Mouse (Mus musculus): ENCODE data around the gene Grm7. TPM values are rescaled to one million over a fixed set of nuclear protein-coding genes. Genes with fewer than 3 reads are reported as not detected.

Grm7 gene
- total RNA-seq, 2 experiments from 2014 or later: 1.4 to 2.3 TPM

DNA sequence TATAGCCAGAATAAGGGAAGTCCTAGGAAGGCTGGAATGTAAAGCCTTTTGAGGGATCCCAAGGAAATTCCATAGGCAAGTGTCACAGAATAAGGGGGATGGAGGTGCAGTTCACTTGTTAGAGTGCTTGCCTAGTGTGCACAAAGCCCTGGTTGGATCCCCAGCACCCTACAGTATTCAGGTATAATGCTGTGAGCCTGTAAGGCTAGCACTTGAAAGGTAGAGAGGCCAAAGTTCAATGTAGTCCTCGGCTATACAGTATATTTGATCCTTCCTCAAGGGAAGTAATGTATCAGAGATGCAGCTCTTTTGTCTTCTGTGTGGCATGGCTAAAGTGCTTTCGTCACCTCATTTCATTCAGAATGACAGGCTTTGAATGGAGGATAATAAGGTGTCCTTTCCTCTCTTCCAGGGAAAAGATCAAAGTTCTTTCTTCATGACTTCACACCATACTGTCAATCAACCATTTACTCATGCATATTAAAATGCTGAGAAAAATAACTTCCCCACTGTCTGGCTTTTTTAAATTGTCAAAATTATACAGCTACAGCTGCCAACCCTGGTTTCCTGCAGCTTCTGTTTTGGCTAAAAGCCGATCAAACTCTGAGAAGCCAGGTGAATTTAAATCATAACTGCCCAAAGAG, 658.7 kb downstream of the Grm7 start:
- DNase-seq (ENCODE audit: low spot score in 2 of 2): no peak

DNA sequence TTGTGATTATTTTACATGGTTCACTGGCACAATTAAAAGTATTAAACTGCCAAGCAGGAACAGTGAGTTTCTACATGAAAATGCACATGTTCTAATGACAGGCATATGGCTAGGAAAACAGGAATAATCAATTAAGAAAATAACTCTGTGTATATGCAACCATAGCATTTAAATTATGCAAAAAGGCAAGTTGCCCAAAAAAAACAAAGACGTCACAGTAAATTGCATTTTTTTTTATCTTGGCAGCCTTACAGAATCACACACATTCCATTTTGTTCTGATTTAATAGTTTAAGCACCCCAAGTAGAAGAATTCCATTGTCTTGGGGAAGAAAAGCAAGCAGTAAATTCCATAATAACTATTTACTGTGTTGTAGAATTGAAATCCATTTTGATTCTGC, 716.3 kb downstream of the Grm7 start:
- DNase-seq (ENCODE audit: low spot score in 2 of 2): no peak

DNA sequence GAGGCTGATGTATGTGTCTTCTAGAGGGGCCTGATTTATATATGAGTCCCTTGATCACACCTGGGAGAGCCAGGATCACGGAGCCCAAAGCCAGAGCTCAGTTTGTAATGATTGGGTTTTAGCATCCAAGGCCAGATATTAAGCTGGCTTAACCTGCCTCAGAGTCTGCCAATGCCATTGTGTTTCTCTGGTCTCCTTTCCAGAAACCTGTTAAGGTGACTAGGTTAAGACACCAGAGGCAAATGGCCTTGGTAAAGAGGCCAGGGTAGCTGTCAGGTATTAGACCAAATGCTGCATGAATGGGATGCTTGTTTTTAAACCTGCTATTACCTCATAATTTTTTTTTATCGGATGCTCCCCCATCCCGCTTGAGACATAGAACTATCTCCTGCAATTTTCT, 722.7 kb downstream of the Grm7 start:
- DNase-seq (ENCODE audit: low spot score in 2 of 2): no peak

DNA sequence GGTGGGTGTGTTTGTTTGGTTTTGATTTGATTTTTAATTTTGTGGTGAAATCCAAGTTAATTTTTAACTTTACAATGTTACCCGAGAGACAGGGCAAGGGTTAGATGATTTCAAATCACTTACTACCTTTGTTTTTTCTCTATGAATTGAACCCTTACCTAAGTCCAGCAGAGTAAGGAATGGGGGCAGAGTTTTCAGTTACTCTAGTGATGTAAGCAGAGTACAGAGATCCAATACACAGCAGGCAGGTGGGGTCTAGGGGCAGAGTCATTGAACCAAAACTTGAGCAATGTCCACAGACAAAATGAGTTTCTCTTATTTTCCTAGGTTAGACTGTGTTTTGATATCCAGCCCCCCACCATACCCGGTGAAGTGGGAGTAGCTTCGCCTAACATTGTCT, 723.2 kb downstream of the Grm7 start:
- DNase-seq (ENCODE audit: low spot score in 2 of 2): no peak

DNA sequence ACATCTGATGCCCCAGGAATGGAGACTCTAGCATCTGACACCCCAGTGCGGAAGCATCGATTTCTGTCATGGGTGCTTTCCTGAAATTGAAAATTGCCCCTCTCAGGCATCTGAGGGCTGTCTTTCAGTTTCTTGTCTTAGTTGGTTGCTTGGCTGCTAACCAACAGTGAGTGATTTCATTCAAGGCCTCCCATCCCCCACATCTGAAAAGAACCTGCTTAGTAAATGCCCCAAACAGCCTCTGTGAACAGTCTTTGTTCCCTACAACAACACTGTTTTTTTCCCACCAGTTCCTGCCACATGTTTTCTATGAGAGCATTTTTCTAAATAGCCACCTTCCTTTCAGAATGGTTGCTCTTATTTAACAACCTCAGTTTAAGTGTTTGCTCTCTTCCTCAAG, 723.6 kb downstream of the Grm7 start:
- no peak for DNase-seq (ENCODE audit: low spot score in 2 of 2)

DNA sequence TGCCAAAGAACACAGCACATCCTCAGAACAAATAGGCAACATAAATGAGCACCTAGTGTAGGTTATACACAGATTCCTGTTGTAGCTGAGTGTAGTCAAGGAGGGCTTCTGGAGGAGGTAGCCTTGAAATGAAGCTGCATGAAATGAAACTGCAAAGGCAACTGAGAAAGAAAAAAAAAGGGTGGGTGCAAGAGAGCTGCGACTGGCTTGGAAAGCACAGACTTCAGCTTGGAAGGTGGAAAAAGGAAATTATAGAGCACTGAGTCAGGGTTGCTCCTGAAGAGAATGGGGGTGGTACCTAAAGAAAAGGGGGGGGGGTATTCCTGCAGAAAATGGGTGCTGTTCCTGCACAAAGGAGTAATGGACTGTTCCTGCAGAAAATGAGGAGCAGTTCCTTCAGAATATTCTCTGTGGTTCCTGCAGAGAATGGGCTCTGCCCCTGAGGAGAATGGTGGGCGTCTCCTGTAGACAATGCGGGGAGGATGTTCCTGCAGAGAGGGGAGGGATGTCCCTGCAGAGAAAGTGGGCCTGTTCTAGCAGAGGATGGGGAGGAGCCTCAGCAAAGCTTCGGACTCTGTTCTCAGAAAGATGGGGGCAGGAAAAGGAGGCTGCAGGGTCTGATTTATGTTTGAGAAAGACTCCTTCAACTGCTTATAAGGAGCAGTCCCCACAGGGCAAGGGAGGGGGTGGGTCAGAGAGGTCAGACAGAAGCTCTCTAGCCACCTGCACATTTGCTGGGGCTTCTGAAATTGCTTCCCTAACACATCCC, 726.4 kb downstream of the Grm7 start:
- DNase-seq (ENCODE audit: low spot score in 2 of 2): no peak

DNA sequence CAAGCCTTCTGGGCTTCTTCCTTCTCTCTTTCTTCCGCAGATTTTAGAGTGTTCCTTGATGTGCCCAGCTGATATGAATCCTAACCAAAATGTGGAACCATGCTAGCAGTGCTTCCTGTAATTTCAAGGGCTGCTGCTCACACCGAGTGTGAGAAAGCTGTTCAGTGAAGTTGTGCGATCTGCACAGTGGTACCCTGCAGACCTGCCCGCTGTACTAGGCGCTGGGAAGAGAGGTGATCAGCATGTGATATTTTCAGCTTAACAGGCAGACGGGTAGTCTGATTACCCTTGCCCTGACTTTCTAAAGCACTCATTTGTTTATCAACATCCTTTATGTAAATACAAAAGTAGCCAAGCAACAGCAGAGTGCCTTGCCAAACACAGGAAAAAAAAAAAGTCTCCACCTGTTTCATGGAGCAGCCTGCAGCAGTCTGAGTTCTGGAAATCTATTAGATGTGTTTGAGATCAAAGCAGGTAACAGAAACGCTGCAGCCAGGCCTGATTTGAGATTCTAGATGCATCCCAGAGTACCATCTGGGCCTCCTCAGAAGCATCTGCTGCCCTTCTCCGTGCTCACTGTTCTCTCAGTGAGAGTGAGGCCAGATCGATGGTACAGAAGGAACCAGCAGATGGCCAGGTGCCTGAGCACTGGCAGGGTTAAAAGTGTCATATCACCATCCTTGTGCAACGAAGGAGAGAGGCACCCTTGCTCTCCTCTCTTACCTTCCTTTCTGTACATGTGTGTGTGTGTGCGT, 727.4 kb downstream of the Grm7 start:
- no peak for DNase-seq (ENCODE audit: low spot score in 2 of 2)

DNA sequence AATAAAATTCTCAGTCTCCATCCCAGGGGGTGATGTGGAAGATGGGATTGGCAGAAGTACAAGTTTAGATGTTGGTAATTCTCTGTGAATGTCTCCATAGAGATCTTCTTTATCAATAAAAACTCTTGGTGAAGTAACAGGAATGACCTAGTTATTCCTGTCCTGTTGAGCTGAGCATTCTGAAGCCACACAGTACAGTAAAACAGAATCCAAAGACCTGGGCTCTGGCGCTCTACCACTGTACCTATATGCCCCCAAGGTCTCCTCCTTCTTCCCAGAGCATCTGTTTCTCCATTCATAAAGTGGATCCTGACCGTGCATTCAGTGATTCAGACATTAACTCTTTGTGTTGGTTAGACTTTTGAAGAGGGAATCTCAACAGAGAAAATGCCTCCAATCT, 735.3 kb downstream of the Grm7 start:
- no peak for DNase-seq (ENCODE audit: low spot score in 2 of 2)

DNA sequence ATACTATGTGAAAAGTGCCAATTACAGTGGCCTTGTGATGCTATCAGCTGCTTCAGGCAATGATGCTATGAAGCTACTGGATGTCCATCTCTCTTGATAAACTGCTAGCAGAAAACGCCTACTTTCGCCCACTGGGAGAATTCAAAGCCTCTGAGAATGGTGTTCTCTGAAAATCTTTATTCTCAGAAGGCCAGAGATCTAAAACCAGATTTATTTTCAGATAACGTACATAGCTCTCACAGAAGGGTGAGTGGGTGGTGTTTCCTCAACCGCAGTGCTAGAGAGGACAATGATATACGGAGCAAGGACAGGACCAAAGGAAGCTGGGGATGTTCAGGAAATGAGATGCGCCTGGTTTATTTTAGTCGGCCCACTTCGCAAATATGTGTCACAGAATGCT, 763.4 kb downstream of the Grm7 start:
- DNase-seq (ENCODE audit: low spot score in 2 of 2): no peak

DNA sequence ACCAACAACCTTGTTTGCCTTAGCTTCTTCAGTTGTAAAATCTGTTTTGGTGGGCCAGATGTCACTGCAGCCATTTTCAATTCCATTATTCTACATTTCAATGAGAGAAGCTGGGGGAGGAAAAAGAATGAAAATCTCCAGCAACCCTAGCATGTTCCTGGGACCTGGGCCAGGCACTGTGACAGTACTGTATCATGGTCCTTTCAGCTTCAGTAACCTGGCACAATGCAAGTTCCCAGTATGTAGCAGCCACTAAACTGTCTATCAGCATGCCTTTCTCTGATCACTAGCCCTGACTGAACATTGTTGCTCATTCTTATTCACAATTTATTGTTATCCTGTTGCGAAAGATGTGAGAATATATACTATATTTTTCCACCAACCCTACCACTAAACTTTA, 779.4 kb downstream of the Grm7 start:
- no peak for DNase-seq (ENCODE audit: low spot score in 2 of 2)

DNA sequence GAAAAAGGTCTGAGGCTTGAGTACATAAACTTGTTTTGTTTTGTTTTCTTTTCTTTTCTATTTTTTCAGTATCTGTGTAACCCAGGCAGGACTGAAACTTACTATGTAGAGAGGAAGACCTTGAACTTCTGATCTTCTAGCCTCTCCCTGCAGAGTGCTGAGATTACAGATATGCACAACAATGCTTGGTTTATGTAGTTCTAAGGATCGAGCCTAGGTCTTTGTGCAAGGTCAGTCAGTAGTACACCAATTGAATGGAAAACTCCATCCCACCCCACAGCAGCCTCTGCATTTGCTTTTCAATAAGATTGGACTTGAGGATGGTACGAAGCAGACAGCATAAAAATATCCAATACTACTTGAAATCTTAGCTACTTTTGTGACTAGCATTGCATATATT, 800.8 kb downstream of the Grm7 start:
- no peak for DNase-seq (ENCODE audit: low spot score in 2 of 2)

DNA sequence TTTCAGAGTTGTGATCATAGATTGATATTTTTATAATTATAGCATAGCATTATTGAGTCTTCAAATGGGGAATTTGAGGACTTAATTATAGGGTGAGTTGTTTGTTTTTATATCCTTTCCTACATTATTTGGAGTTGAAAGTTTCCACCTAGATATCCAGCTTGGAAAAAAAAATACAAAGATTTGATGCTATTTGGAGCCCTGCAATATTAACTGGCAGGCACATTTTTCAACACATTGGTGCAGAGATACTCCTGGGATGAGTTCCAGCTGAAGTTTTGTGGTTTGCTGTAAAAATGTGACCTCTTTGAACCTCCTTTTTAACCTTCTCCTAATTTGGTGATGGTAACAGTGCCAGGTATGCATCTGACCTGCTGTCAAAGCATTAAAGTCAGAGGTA, 802.5 kb downstream of the Grm7 start:
- no peak for DNase-seq (ENCODE audit: low spot score in 2 of 2)

DNA sequence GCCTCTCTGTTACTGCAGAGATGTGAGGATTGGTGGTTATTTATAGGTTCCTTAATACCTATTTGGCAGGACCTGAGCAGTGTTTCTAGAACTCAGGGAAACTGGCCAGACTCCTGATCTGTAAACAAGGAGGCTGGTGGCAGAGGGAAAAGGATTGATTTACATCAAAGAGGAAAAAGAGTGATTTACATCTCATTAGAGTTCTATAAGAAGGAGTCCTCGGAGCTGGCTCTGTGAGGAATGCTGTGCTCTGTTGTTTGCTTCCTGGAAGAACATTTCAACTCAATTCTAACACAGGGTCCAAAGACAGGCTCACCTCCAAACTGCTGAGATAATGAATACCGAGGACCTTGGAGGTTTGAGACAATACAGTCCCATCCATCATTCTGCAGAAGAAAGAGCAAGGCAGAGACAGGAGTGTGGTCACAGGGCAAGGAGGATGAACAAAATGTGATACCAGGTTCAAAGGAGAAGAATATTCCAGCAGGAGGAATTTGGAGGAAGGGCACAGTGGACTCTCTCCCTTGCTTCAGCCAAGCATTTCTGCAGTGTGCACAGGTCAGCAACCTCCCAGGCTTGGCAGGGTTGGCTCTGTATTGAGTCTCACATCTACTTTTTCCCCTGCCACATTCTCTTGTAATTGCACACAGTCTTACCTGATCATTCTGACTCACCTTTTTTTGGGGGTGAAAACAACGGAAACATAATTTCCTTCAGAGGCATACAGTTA, 803.8 kb downstream of the Grm7 start:
- DNase-seq (ENCODE audit: low spot score in 2 of 2): no peak

DNA sequence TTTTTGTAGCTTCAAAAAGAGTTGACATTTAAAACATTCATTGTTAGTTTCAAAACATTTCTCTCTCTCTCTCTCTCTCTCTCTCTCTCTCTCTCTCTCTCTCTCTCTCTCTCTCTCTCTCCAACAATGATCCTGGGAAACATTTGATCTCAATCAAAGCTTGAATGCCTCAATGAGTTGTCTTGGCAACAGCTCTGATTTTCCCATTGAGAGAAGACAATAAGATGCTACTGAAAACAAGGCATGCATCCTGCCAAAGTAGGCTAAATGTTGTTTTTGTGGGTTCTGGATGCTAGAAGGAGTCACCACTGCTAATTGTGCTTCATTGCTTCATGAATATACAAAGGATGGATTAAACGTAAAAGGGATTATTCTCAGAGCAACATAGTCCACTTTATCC, 836.5 kb downstream of the Grm7 start:
- DNase-seq (ENCODE audit: low spot score in 2 of 2): no peak

DNA sequence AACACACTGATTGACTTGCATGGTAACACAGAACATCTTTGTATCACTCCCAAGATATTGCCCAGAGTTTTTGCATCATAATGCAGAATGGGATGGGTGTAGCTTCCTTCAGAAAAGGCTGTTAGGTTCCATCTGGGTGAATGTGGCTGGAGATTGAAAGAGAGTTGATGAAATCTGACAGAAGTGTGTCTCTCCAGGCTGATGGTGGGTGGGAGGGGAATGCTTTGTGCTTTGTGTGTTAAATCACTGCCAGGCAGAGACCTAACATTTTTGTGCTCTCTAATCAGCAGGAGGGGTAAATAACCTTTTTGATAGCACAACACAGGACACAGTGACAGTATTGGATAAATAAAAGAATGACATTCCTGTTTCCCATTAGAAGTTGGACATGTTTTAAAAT, 840.7 kb downstream of the Grm7 start:
- DNase-seq (ENCODE audit: low spot score in 2 of 2): no peak

DNA sequence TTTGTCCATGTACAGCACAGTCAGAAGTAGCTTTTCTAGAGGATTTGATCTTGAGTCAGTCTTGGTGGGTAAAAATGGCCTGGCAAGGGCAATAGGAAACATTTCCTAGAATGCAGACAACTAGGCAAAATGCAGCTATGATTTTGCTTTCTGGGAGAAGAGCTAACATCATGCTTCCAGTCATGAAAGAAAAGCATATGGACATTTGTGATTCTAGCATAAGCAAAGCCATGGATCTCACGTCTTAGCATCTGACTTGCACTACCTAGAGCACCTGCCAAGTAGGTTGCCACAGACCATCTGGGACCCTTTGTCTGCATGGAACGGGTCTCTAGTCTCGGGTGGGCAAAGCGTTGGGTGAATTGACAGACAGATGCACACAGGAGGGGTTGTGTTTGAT, 842.2 kb downstream of the Grm7 start:
- no peak for DNase-seq (ENCODE audit: low spot score in 2 of 2)

DNA sequence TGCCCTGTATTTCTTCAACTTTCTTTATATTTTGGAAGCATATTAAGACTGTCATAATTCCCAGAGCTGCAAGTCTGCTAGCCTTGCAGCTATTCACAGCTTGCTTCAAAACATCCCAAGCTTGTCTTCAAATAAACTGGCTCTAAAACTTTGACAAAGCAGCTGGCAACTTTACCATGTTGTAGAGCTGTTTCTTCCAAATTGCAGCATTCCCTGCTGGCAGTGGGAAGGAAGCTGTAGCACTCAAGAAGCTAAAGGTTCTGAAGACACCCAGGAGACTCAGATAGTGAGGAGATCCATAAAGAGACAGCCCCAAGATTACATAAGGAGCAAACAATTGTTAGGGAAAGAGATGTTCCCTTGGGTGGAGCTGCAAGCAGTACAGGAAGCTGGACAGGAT, 846.8 kb downstream of the Grm7 start:
- DNase-seq (ENCODE audit: low spot score in 2 of 2): no peak

DNA sequence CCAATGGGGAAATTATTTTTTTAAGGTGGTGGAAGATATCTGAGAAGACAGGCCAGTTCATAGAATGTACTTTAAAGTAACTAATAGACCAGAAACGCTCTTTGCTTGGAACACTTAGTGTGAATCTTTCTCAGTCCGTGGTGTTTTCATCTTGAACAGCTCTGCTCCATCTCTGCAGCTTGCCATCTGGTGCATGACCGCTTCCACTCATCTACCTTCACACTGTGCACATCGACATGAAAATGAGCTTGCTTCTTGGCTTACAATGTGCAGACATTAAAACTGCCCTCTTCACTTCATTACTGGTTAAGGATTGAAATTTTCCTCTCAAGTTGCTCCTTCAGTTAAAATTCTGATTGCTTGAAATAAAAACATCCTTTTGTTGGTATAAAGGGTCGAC, 854.2 kb downstream of the Grm7 start:
- DNase-seq (ENCODE audit: low spot score in 2 of 2): no peak

DNA sequence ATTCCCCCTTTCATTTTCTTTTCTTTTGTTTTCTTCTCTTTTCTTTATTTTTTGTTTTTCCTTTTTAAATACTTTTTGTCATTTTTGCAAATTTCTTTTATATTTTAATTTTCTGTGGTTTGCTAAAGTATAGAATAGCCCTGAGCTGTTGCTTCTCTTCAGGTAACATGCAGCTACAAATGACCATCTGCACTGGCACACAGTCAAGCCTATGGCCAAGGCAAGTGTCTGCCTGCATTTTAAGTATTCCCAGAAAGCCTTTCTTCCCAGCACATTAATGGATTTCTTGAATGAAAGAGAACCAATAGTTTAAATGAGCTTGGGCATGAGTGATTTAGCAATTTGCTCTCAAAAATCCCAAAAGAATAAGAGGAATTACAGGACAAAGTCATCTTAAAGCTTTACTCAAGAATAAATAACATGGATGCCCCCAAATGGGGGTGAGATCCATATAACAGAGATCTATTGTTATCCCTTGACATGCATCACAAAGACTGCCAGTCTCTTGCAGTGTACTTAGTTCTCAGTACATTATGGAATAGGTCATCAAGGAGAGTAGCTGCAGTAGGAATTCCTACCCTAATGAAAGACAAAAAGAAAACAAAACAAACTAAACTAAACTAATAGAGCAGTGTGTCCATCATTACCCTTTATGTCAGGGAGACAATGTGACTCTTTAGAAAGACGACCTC, 865.5 kb downstream of the Grm7 start:
- DNase-seq (ENCODE audit: low spot score in 2 of 2): no peak

DNA sequence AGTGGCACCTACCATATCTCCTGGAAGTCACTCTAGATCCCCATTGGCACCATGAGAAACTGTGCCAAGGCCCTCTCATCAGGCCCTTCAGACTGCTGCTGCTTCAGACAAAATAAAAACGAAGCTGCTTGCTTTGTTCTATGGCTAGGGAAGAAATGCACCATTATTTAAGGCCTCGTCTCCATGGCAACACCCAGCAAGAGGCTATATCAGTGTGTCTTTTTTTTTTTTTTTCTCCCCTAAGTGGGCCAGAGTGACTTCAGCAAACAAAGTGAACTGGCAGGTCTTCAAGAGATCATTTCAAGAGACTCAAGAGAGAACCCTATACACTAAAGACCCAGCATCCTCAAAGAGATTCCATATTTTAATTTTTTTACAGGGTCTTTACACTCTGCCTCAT, 867.0 kb downstream of the Grm7 start:
- no peak for DNase-seq (ENCODE audit: low spot score in 2 of 2)

DNA sequence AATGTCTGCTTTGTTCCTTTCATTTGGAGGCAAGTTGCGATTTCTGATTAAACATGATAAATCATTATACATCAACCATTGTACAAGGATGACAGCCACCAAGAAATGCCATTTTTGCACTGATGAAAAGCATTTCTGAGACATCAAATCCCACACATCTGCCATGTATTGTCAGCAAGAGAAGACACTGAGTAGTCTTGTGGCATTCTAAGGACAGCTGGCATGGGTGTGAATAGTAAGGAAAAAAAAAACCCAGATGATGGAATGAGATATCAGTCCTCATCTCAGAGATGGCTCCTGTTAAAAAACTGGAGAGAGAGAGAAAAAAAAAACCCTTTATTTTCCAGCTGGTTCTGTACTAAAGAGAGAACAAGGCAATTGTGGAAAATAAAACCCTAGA, 875.8 kb downstream of the Grm7 start:
- no peak for DNase-seq (ENCODE audit: low spot score in 2 of 2)
